Mouse (Mus musculus): ENCODE results near the gene Trim2. TPM values are rescaled to one million over a fixed set of nuclear protein-coding genes. Genes with fewer than 3 reads are reported as not detected.
A peak's percentile ranks its signal among the peaks of the same experiment; 100 is the strongest.

Gene Trim2
- polyA plus RNA-seq, 1 experiment, result 2.4 TPM

GRCm38 (mm10) chr3:84228203-84228870 is 78.3 kb downstream of the Trim2 start:
- Histone ChIP-seq H3K79me3 (ENCODE audit: low read depth) (no peaks in the 10 kb centered on the region), H3K36me3 (ENCODE audit: control insufficient read depth, insufficient read depth) (no peaks in the 10 kb centered on the region)
- no peak for TF ChIP-seq MYOG (IDR thresholded peaks at IDR 0.05; ENCODE audit: control insufficient read depth, extremely low read depth, insufficient read length)
- TF ChIP-seq USF1 (IDR thresholded peaks at IDR 0.05; ENCODE audit: low read depth), result no peak
- no peak for TF ChIP-seq FOSL1 (IDR thresholded peaks at IDR 0.05; ENCODE audit: insufficient read depth, low read length, poor library complexity, severe bottlenecking)
- no peak for TF ChIP-seq CEBPB (IDR thresholded peaks at IDR 0.05; ENCODE audit: low read depth)
- no peak for TF ChIP-seq MAX (IDR thresholded peaks at IDR 0.05)
- TF ChIP-seq CTCF (IDR thresholded peaks at IDR 0.05; ENCODE audit: control insufficient read depth, insufficient read depth, insufficient read length), result no peak
- no peak for TF ChIP-seq MYOD1 (IDR thresholded peaks at IDR 0.05; ENCODE audit: control insufficient read depth, insufficient read length, low read depth)

DNA sequence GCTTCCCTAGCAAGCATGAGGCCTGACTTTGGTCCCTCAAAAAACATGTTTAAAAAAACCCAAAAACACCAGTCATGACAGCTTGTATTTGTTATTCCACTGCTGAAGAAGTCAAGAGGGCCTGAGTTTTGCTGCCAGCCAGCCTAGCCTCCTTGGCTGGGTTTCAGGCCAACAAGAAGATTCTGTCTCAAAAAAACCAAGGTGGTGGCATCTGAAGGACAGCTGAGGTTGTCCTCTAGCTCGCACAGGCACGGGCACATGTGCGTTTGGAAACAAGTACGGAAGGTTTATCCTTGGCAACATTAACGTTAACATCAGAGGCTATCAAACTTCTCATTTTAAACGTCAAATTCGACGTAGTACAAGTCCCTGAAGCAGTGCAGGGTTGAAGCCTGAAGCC is 79.0 kb downstream of the Trim2 start:
- Histone ChIP-seq H3K27me3 (ENCODE audit: control insufficient read depth, insufficient read depth, insufficient read length) (no peaks in the 10 kb centered on the region), H3K79me2 (ENCODE audit: control insufficient read depth, insufficient read depth) (no peaks in the 10 kb centered on the region), H3ac (ENCODE audit: control insufficient read depth, insufficient read length, low read depth) (no peak overlapping the region), H3K36me3 (ENCODE audit: control insufficient read depth, insufficient read depth) (no peaks in the 10 kb centered on the region), H3K79me3 (ENCODE audit: low read depth) (no peaks in the 10 kb centered on the region), H3K4me3 (ENCODE audit: insufficient read depth, poor library complexity, severe bottlenecking) (no peak overlapping the region)
- TF ChIP-seq MYOD1 (IDR thresholded peaks at IDR 0.05; ENCODE audit: control insufficient read depth, insufficient read length, low read depth) (no peak), MAX (IDR thresholded peaks at IDR 0.05) (no peak), CTCF (IDR thresholded peaks at IDR 0.05; ENCODE audit: control insufficient read depth, insufficient read depth, insufficient read length) (no peak), USF1 (IDR thresholded peaks at IDR 0.05; ENCODE audit: low read depth) (no peak), FOSL1 (IDR thresholded peaks at IDR 0.05; ENCODE audit: insufficient read depth, low read length, poor library complexity, severe bottlenecking) (no peak), MYOG (IDR thresholded peaks at IDR 0.05; ENCODE audit: control insufficient read depth, extremely low read depth, insufficient read length) (no peak), CEBPB (IDR thresholded peaks at IDR 0.05; ENCODE audit: low read depth) (no peak)

More at GRCm38 (mm10) chr3:84228203-84228870, 78.3 kb downstream of the Trim2 start:
- H3ac ChIP-seq (ENCODE audit: control insufficient read depth, insufficient read length, low read depth), result peak overlapping the region; percentile 65
- H3K27me3 ChIP-seq (ENCODE audit: control insufficient read depth, insufficient read depth, insufficient read length), result no peaks in the 10 kb centered on the region
- no peaks in the 10 kb centered on the region for H3K79me2 ChIP-seq (ENCODE audit: control insufficient read depth, insufficient read depth)
- peak overlapping the region; percentile 28 for H3K4me3 ChIP-seq (ENCODE audit: insufficient read depth, poor library complexity, severe bottlenecking)

- no peaks in the 10 kb centered on the region for H3K79me3 ChIP-seq (ENCODE audit: low read depth)
- TF ChIP-seq CTCF (IDR thresholded peaks at IDR 0.05; ENCODE audit: control insufficient read depth, insufficient read depth, insufficient read length) (no peak), MYOG (IDR thresholded peaks at IDR 0.05; ENCODE audit: control insufficient read depth, extremely low read depth, insufficient read length) (no peak), MAX (IDR thresholded peaks at IDR 0.05) (no peak), FOSL1 (IDR thresholded peaks at IDR 0.05; ENCODE audit: insufficient read depth, low read length, poor library complexity, severe bottlenecking) (no peak), USF1 (IDR thresholded peaks at IDR 0.05; ENCODE audit: low read depth) (no peak), MYOD1 (IDR thresholded peaks at IDR 0.05; ENCODE audit: control insufficient read depth, insufficient read length, low read depth) (no peak), CEBPB (IDR thresholded peaks at IDR 0.05; ENCODE audit: low read depth) (no peak)
These were observed 81.7 kb downstream of the Trim2 start for GRCm38 (mm10) chr3:84224982-84225381.

DNA sequence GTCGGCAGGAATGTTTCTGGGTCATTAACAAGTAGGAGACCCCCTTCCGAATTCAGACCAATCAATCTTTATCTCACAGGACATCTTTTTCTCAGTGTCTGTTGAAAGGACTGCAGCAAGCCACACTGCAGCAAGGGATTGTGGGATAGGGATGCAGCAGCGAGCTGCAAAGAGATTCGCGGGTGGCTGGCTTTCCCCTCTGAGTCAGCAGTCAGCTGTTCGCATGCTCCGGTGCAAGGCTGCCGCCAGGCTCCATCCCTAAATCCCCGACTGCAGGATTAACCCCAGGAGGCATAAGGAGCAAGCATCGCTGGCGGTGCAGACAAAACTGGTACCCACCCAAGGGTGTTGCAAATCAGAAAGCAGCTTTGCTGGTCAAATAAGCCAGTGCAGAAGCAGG is 85.9 kb downstream of the Trim2 start:
- Histone ChIP-seq H3K4me3 (ENCODE audit: insufficient read depth, poor library complexity, severe bottlenecking) (peak overlapping the region; percentile 34), H3K36me3 (ENCODE audit: control insufficient read depth, insufficient read depth) (no peaks in the 10 kb centered on the region), H3K79me3 (ENCODE audit: low read depth) (no peaks in the 10 kb centered on the region), H3K27me3 (ENCODE audit: control insufficient read depth, insufficient read depth, insufficient read length) (no peaks in the 10 kb centered on the region), H3K79me2 (ENCODE audit: control insufficient read depth, insufficient read depth) (no peaks in the 10 kb centered on the region), H3ac (ENCODE audit: control insufficient read depth, insufficient read length, low read depth) (peak overlapping the region; percentile 54)
- peak; percentile 35 for TF ChIP-seq MYOD1 (IDR thresholded peaks at IDR 0.05; ENCODE audit: control insufficient read depth, insufficient read length, low read depth)
- no peak for TF ChIP-seq CEBPB (IDR thresholded peaks at IDR 0.05; ENCODE audit: low read depth)
- TF ChIP-seq MYOG (IDR thresholded peaks at IDR 0.05; ENCODE audit: control insufficient read depth, extremely low read depth, insufficient read length), result no peak

More at GRCm38 (mm10) chr3:84224982-84225381, 81.7 kb downstream of the Trim2 start:
- H3K36me3 ChIP-seq (ENCODE audit: control insufficient read depth, insufficient read depth), result no peaks in the 10 kb centered on the region
- H3K27me3 ChIP-seq (ENCODE audit: control insufficient read depth, insufficient read depth, insufficient read length), result no peaks in the 10 kb centered on the region
- no peak overlapping the region for H3ac ChIP-seq (ENCODE audit: control insufficient read depth, insufficient read length, low read depth)
- no peaks in the 10 kb centered on the region for H3K79me2 ChIP-seq (ENCODE audit: control insufficient read depth, insufficient read depth)
- H3K4me3 ChIP-seq (ENCODE audit: insufficient read depth, poor library complexity, severe bottlenecking), result no peak overlapping the region

GRCm38 (mm10) chr3:84220326-84220725 is 86.4 kb downstream of the Trim2 start:
- peak overlapping the region; percentile 54 for H3ac ChIP-seq (ENCODE audit: control insufficient read depth, insufficient read length, low read depth)
- H3K79me2 ChIP-seq (ENCODE audit: control insufficient read depth, insufficient read depth), result no peaks in the 10 kb centered on the region
- peak overlapping the region; percentile 34 for H3K4me3 ChIP-seq (ENCODE audit: insufficient read depth, poor library complexity, severe bottlenecking)
- no peaks in the 10 kb centered on the region for H3K79me3 ChIP-seq (ENCODE audit: low read depth)
- H3K27me3 ChIP-seq (ENCODE audit: control insufficient read depth, insufficient read depth, insufficient read length), result no peaks in the 10 kb centered on the region
- TF ChIP-seq MYOD1 (IDR thresholded peaks at IDR 0.05; ENCODE audit: control insufficient read depth, insufficient read length, low read depth) (no peak), USF1 (IDR thresholded peaks at IDR 0.05; ENCODE audit: low read depth) (no peak), MYOG (IDR thresholded peaks at IDR 0.05; ENCODE audit: control insufficient read depth, extremely low read depth, insufficient read length) (no peak), MAX (IDR thresholded peaks at IDR 0.05) (no peak), FOSL1 (IDR thresholded peaks at IDR 0.05; ENCODE audit: insufficient read depth, low read length, poor library complexity, severe bottlenecking) (no peak), CTCF (IDR thresholded peaks at IDR 0.05; ENCODE audit: control insufficient read depth, insufficient read depth, insufficient read length) (no peak), CEBPB (IDR thresholded peaks at IDR 0.05; ENCODE audit: low read depth) (no peak)
- no peaks in the 10 kb centered on the region for H3K36me3 ChIP-seq (ENCODE audit: control insufficient read depth, insufficient read depth)

All from C2C12 (cell line).